Mouse (Mus musculus): ENCODE results near the gene Pbld2. TPM values are rescaled to one million over a fixed set of nuclear protein-coding genes. Genes with fewer than 3 reads are reported as not detected.

Gene Pbld2
- polyA plus RNA-seq, 1 experiment from 2014 or later: 6.1 TPM

DNA sequence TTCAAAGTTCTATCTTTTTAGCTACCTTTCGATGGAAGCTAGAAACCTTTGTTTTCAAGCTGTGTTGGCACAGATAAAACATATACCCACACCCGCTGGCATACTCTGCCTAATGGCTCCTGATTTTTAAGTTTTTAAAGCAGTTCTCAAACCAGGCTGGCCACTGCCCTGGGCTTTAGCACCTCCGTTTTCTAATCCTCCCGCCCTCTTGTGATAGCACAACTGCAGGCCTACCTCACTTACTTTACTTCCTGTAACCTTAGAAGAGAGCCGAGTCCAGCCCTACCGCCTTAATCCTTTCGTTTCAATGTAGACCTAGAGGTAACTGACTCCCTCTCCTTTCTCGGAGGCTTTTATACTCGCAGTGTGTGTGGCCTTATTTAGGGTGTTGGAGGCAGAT lies 20.9 kb upstream of the Pbld2 start:
- ATAC-seq (ENCODE audit: low FRiP score, low TSS enrichment): no peak
- Histone ChIP-seq H3K36me3 (ENCODE audit: insufficient read depth, low read length) (peaks cover 46% of the 10 kb centered on the region), H3K9me3 (ENCODE audit: low read length) (no peaks in the 10 kb centered on the region), H3K4me1 (ENCODE audit: insufficient read depth, low read length) (peaks cover 4% of the 10 kb centered on the region), H3K27ac (ENCODE audit: low read length) (no peak overlapping the region), H3K4me3 (ENCODE audit: low read length) (no peak overlapping the region), H3K4me2 (replicated peaks; ENCODE audit: low read depth, low read length) (no peak overlapping the region), H3K9ac (replicated peaks; ENCODE audit: low read length) (no peak overlapping the region), H3K27me3 (ENCODE audit: insufficient read depth, low read length) (no peaks in the 10 kb centered on the region)
- WGBS: 53% methylated on average over 9 of the region's 9 CpGs

DNA sequence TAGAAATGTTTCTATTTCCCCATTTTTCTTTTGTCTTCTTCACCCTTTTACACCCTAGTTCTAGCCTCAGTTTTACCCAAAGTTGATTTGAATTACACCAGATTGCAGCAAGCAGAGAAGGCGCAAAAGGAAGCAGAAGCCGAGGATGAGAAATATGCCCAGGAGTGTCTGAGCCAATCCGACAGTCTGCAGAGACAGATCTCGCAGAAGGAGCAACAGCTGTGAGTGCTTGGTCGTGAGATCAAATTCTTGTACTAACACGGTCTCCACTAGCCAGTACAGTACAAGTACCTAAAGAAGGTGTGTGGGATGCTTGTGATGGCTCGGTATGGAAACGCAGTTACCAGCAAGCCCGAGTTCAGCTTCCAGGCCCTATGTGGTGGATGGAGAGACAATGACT lies 19.6 kb upstream of the Pbld2 start:
- H3K36me3 ChIP-seq (ENCODE audit: insufficient read depth, low read length): peaks cover 52% of the 10 kb centered on the region
- no peak for ATAC-seq (ENCODE audit: low FRiP score, low TSS enrichment)

DNA sequence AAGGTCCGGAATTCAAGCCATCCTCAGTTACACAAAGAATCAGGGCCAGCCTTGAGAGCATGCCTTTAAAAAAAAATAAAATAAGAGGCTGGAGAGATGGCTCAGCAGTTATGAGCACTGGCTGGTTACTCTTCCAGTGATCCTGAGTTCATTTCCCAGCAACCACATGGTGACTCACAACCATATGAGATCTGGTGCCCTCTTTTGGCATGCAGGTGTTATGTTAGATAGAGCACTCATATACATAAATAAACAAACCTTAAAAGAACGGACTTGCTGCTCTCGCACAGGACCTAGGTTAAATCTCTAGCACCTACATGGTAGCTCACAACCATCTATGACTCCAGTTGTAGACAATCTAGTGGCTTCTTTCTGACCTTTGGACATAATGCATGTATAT lies 15.9 kb upstream of the Pbld2 start:
- Histone ChIP-seq H3K9ac (replicated peaks; ENCODE audit: low read length) (no peak overlapping the region), H3K9me3 (ENCODE audit: low read length) (no peaks in the 10 kb centered on the region), H3K27me3 (ENCODE audit: insufficient read depth, low read length) (no peaks in the 10 kb centered on the region), H3K36me3 (ENCODE audit: insufficient read depth, low read length) (peaks cover 64% of the 10 kb centered on the region), H3K27ac (ENCODE audit: low read length) (no peak overlapping the region), H3K4me1 (ENCODE audit: insufficient read depth, low read length) (no peaks in the 10 kb centered on the region), H3K4me3 (ENCODE audit: low read length) (no peak overlapping the region), H3K4me2 (replicated peaks; ENCODE audit: low read depth, low read length) (no peak overlapping the region)
- ATAC-seq (ENCODE audit: low FRiP score, low TSS enrichment): no peak
- 68% methylated on average over 3 of the region's 3 CpGs for WGBS

More for the DNA sequence above, 19.6 kb upstream of the Pbld2 start:
- Histone ChIP-seq H3K4me2 (replicated peaks; ENCODE audit: low read depth, low read length) (no peak overlapping the region), H3K27ac (ENCODE audit: low read length) (no peak overlapping the region), H3K4me1 (ENCODE audit: insufficient read depth, low read length) (peaks cover 4% of the 10 kb centered on the region), H3K9ac (replicated peaks; ENCODE audit: low read length) (no peak overlapping the region), H3K27me3 (ENCODE audit: insufficient read depth, low read length) (no peaks in the 10 kb centered on the region), H3K9me3 (ENCODE audit: low read length) (no peaks in the 10 kb centered on the region), H3K4me3 (ENCODE audit: low read length) (no peak overlapping the region)
- 84% methylated on average over 9 of the region's 9 CpGs for WGBS

DNA sequence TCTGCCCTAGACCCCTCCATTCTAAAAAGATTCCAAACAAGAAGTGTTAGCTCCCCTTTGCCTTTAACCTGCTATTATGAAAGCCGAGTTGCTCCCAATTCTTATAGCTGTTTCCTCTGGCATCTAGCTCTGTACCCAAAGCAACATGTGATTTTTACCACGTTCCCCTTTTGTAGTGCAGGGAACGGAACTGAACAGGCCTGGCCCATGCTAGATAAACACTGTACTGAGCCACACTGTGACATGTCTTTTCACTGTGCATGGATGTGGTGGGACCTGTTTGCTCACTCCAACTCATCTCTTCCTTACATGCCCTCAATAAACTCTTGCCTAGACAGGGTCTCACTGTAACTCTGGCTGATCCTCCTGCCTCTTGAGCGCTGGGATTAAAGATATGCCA lies 13.8 kb upstream of the Pbld2 start:
- H3K27me3 ChIP-seq (ENCODE audit: insufficient read depth, low read length): no peaks in the 10 kb centered on the region
- peaks cover 64% of the 10 kb centered on the region for H3K36me3 ChIP-seq (ENCODE audit: insufficient read depth, low read length)
- no peaks in the 10 kb centered on the region for H3K4me1 ChIP-seq (ENCODE audit: insufficient read depth, low read length)
- no peak overlapping the region for H3K27ac ChIP-seq (ENCODE audit: low read length)
- no peak overlapping the region for H3K9ac ChIP-seq (replicated peaks; ENCODE audit: low read length)
- WGBS: 92% methylated on average over 4 of the region's 4 CpGs
- no peak for ATAC-seq (ENCODE audit: low FRiP score, low TSS enrichment)
- no peak overlapping the region for H3K4me3 ChIP-seq (ENCODE audit: low read length)
- no peak overlapping the region for H3K4me2 ChIP-seq (replicated peaks; ENCODE audit: low read depth, low read length)
- H3K9me3 ChIP-seq (ENCODE audit: low read length): no peaks in the 10 kb centered on the region

DNA sequence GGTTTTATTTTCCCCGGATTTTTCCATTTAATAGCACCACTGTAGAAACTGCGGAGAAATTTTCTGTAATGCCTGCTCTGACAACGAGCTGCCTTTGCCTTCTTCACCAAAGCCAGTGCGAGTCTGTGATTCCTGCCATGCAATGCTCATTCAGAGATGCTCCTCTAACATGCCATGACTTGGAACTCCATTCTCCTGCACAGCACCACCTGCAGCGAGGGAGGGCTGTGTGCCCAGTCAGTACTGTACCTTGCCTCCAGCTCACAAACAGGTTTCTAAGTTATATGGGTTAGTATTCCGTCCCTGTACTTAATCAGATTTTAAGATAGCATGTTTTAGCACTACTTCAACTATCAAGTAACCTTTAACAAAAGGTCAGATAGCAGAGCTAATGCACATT lies 12.6 kb upstream of the Pbld2 start:
- Histone ChIP-seq H3K4me2 (replicated peaks; ENCODE audit: low read depth, low read length) (no peak overlapping the region), H3K9me3 (ENCODE audit: low read length) (no peaks in the 10 kb centered on the region), H3K4me1 (ENCODE audit: insufficient read depth, low read length) (no peaks in the 10 kb centered on the region), H3K27ac (ENCODE audit: low read length) (no peak overlapping the region), H3K36me3 (ENCODE audit: insufficient read depth, low read length) (peaks cover 66% of the 10 kb centered on the region), H3K27me3 (ENCODE audit: insufficient read depth, low read length) (no peaks in the 10 kb centered on the region), H3K4me3 (ENCODE audit: low read length) (no peak overlapping the region), H3K9ac (replicated peaks; ENCODE audit: low read length) (no peak overlapping the region)
- 88% methylated on average over 6 of the region's 6 CpGs for WGBS
- no peak for ATAC-seq (ENCODE audit: low FRiP score, low TSS enrichment)

DNA sequence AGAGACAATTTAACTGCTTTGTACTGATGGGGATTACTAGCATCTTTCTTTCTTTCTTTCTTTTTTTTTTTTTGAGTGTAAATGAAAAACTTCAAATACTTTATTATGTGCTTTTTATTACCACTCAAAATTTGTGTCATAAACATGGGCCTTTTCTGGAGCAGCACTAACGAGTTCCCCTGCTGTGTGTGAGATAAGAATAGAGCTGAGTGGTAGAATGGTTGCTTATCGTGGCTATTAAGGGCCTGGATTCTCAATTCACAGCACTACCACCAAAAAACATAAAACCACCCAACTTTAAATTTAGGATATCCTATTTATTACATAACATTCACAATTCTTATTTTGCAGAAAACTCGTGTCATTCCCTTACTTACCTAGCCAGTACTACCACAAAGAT lies 10.6 kb upstream of the Pbld2 start:
- peaks cover 66% of the 10 kb centered on the region for H3K36me3 ChIP-seq (ENCODE audit: insufficient read depth, low read length)
- H3K9me3 ChIP-seq (ENCODE audit: low read length): no peaks in the 10 kb centered on the region
- WGBS: 86% methylated on average over 3 of the region's 3 CpGs
- H3K27ac ChIP-seq (ENCODE audit: low read length): no peak overlapping the region
- no peaks in the 10 kb centered on the region for H3K4me1 ChIP-seq (ENCODE audit: insufficient read depth, low read length)
- H3K9ac ChIP-seq (replicated peaks; ENCODE audit: low read length): no peak overlapping the region
- H3K4me2 ChIP-seq (replicated peaks; ENCODE audit: low read depth, low read length): no peak overlapping the region
- no peaks in the 10 kb centered on the region for H3K27me3 ChIP-seq (ENCODE audit: insufficient read depth, low read length)
- ATAC-seq (ENCODE audit: low FRiP score, low TSS enrichment): no peak
- no peak overlapping the region for H3K4me3 ChIP-seq (ENCODE audit: low read length)

DNA sequence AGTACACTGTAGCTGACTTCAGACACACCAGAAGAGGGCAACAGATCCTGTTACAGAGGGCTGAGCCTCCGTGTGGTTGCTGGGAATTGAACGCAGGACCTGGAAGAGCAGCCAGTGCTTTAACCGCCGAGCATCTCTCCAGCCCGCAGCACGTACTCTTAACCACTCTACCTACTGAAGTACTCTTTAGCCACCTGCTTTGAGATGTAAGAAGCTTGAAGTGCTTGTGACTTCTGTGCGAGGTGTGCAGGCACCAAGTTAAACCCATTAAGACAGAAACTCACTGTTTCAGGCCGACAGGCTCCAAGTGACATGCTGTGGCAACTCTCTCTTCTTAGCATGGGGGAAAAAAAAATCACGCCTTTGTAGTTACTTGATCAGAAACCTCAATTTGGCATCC lies 9.9 kb upstream of the Pbld2 start:
- ATAC-seq (ENCODE audit: low FRiP score, low TSS enrichment): no peak
- Histone ChIP-seq H3K4me3 (ENCODE audit: low read length) (no peak overlapping the region), H3K36me3 (ENCODE audit: insufficient read depth, low read length) (peaks cover 62% of the 10 kb centered on the region), H3K4me1 (ENCODE audit: insufficient read depth, low read length) (0 out of 2 replicates have a peak, but pooled peaks cover under 1% of the 10 kb centered on the region), H3K9ac (replicated peaks; ENCODE audit: low read length) (no peak overlapping the region), H3K27me3 (ENCODE audit: insufficient read depth, low read length) (no peaks in the 10 kb centered on the region), H3K27ac (ENCODE audit: low read length) (no peak overlapping the region), H3K9me3 (ENCODE audit: low read length) (no peaks in the 10 kb centered on the region), H3K4me2 (replicated peaks; ENCODE audit: low read depth, low read length) (no peak overlapping the region)
- WGBS: 91% methylated on average over 9 of the region's 9 CpGs

DNA sequence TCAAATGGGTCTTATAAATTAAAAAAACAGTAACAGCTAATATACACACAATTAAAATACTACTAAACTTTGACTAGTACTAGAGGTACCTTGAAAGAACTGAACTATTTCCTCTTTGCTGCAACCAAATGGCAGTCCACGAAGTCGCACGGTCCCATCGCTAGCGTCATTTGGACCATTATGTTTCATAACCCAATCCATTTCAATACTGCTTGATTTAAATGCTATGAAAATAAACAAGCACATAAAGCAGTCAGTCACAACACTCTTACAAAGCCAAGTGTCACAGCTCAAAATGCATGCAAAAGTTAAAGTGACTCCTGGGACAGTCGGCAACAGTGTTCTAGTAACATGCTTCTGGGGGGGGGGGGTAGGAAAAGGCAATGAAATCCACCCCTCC lies 4.8 kb upstream of the Pbld2 start:
- no peaks in the 10 kb centered on the region for H3K27me3 ChIP-seq (ENCODE audit: insufficient read depth, low read length)
- no peak overlapping the region for H3K4me2 ChIP-seq (replicated peaks; ENCODE audit: low read depth, low read length)
- no peak for ATAC-seq (ENCODE audit: low FRiP score, low TSS enrichment)
- no peaks in the 10 kb centered on the region for H3K9me3 ChIP-seq (ENCODE audit: low read length)
- no peak overlapping the region for H3K9ac ChIP-seq (replicated peaks; ENCODE audit: low read length)
- peaks cover 23% of the 10 kb centered on the region for H3K4me1 ChIP-seq (ENCODE audit: insufficient read depth, low read length)
- no peak overlapping the region for H3K27ac ChIP-seq (ENCODE audit: low read length)
- H3K36me3 ChIP-seq (ENCODE audit: insufficient read depth, low read length): peaks cover 22% of the 10 kb centered on the region
- no peak overlapping the region for H3K4me3 ChIP-seq (ENCODE audit: low read length)
- WGBS: 74% methylated on average over 6 of the region's 6 CpGs

DNA sequence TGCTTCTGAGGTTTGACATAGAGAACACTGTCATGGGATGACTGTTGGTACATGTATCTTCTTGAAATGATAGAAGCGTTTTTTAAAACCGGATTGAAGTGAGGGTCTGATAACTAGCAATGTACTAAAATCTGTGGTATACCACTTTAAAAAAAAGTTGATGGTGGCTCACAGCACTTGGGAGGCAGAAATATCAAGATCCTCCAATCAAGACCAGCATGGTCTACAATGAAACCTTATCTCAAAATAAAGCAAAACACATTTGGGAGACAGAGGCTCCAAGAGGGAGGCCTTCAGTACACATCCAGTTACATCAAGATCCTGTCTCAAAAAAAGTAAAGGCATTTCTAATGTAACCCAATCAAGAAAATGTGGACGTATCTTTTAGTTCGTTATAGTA lies 2.4 kb upstream of the Pbld2 start:
- H3K4me3 ChIP-seq (ENCODE audit: low read length): peak overlapping the region; percentile 96
- no peaks in the 10 kb centered on the region for H3K27me3 ChIP-seq (ENCODE audit: insufficient read depth, low read length)
- H3K36me3 ChIP-seq (ENCODE audit: insufficient read depth, low read length): peaks cover 7% of the 10 kb centered on the region
- 35% methylated on average over 4 of the region's 4 CpGs for WGBS
- H3K4me2 ChIP-seq (replicated peaks; ENCODE audit: low read depth, low read length): peak overlapping the region; percentile 78
- H3K9me3 ChIP-seq (ENCODE audit: low read length): no peaks in the 10 kb centered on the region
- H3K4me1 ChIP-seq (ENCODE audit: insufficient read depth, low read length): peaks cover 41% of the 10 kb centered on the region
- H3K27ac ChIP-seq (ENCODE audit: low read length): no peak overlapping the region
- no peak for ATAC-seq (ENCODE audit: low FRiP score, low TSS enrichment)
- peak overlapping the region; percentile 100 for H3K9ac ChIP-seq (replicated peaks; ENCODE audit: low read length)

DNA sequence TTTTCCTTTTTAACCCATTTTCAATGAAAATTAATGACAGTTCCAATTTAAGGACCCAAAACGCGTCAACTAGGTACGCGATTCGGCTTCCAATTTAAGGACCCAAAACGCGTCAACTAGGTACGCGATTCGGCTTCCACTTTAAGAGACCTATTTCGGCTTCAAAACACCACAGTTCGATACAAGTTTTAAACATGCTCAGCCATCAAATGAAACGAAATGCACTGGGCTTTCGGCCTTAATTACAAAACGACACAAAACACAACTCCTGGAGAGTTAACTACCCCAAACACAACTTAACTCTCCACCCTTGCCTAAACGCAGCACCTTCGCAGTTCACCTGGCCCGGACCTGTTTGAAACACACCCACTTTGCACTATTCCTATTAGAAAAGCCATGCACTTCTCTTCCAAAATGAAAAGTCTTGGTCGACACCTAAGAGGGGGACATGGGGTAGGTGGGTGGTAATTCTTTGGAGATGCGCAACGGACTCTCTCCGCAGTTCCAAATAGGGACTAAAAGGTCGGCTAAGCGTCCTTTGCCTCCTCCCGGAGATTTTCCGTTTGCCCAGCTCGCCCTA lies 1.5 kb upstream of the Pbld2 start:
- H3K4me1 ChIP-seq (ENCODE audit: insufficient read depth, low read length): peaks cover 41% of the 10 kb centered on the region
- no peaks in the 10 kb centered on the region for H3K9me3 ChIP-seq (ENCODE audit: low read length)
- under 1% methylated on average over 27 of the region's 27 CpGs for WGBS
- no peaks in the 10 kb centered on the region for H3K36me3 ChIP-seq (ENCODE audit: insufficient read depth, low read length)
- no peak for ATAC-seq (ENCODE audit: low FRiP score, low TSS enrichment)
- no peaks in the 10 kb centered on the region for H3K27me3 ChIP-seq (ENCODE audit: insufficient read depth, low read length)
- H3K4me2 ChIP-seq (replicated peaks; ENCODE audit: low read depth, low read length): peak overlapping the region; percentile 78
- H3K9ac ChIP-seq (replicated peaks; ENCODE audit: low read length): peak overlapping the region; percentile 100
- peak overlapping the region; percentile 100 for H3K27ac ChIP-seq (ENCODE audit: low read length)
- peak overlapping the region; percentile 96 for H3K4me3 ChIP-seq (ENCODE audit: low read length)
